Mouse (Mus musculus): ENCODE results near the gene Hmgxb4.
"Not testable (repeated sequence)": the region's sequence is repeated elsewhere in the genome, so short reads cannot be mapped to it uniquely, and the experiment has no call there.

The Hmgxb4 gene

DNA sequence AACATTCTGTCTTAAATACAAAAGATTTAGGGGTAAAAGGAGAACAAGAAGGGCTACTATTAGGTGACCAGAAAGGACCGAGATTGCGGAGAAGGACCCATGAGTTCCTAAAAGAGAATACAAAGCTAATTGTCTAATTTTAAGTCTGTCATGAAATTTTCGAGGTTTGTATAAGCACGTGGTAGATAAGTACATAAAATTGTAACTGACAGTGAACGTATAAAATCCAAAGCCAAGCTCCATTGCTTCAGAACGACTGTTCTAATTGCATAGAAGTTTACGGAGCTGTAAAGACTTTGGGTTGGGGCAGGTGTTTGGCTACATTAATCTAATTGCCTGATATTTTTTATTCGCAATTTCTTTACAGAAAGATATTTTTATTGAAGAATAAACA lies at the start of gene Hmgxb4:
Gene Hmgxb4, plus strand, starts transcription at position 276 of the 394 bp plus-strand sequence.
- peak; percentile 21 for DNase-seq (ENCODE audit: low spot score)

DNA sequence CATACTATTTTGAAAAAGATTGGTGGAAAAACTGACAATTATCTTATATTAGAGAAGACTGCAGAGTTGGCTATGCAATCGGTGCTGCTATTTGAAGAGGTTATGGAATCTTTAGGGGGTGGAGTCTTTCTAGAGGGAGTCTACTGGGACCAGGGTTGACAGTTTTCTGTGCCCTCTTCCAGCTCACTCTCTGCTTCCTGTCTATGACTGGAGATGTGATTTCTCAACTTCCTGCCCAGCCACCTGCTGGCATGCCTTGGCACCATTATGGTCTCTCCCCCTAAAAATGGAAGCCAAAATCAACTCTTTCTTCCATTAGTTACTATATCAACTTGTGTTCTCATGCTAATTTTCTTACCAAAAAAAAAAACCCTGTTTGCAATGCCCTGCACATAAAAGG lies 43.7 kb upstream of the Hmgxb4 start:
- peak; percentile 22 for DNase-seq (ENCODE audit: low spot score)

DNA sequence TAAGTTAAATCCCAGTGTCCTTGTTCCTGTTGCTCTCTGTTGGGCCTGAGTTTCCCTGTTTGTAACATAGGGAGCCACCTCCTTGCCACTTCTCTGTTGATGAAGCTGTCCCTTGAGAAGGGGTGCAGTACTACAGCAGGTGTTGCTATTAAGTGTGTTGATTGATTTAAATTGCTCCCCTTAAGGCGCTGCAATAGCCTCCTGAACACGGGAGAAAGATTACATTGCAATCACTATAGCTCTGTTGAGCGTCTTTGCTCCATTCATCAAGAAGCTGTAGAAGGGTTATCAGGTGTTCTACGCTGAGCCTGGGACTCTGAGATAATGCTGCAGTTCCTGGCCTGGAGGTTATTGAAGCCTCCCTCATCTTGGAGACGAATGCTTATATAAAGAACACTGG lies 29.2 kb upstream of the Hmgxb4 start:
- DNase-seq (ENCODE audit: low spot score) = no peak

DNA sequence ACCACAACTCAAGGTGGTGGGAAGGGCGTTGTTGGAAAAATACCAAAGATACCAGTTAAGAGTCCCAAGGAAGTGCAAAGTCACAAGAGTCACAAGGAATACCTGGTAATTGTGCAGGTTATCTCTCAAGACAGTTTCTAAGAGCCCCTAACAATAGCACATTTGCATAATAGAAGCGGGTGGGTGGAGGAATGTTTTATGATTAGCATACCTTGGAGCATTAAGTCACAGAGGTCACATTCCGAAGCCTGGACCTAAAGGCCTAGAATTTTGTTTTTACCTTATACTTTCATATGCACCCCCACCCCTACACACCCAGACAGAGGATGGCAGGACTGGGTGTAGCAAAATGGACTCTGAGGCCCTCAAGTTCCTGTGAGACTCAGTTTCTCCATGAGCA lies 22.9 kb upstream of the Hmgxb4 start:
- DNase-seq (ENCODE audit: low spot score) = not testable (repeated sequence)

DNA sequence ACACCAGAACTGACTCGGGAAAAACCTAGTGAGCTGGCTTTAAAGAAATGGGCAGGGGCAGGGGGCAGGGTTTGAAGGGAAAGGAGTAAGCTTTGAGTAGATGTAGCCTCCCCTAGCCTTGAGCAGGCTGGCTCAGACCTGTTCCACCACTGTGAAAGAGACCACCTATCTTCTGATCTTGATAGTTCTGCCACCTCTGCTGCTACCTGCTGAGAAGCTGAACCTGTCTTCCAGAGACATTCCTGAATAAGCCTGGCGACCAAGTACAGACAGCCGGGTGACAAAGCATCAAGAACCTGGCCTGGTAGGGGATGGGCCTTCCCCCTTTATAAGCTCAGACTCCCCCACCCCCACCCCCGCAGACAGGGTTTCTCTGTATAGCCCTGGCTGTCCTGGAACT lies 21.5 kb upstream of the Hmgxb4 start:
- no peak for DNase-seq (ENCODE audit: low spot score)

DNA sequence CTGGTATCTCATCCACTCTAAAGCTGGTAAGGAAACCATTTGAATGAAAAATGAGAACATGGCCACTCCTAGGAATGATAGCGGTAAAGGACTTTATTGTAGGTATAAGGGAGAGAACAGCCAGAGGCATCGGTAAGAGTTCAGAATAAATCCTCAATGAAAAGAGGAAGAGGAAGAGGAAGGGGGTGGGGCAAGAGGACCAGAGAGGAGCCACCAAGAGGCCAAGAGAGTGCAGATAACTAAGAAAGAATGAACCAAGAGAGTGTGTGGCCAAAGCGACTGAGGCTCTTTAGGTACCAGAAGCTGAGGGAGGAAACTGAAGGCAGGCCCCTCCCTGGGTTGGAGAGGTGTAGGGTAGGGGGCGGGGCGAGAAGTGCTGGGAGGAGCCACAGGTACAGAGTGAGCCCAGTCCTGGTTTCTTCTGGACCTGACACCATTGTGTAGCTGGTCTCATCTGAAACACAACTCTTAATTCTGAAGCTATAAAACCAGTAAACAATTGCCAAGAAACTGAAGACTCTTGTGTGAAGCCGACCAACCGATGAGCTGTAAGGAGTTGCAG lies 20.8 kb upstream of the Hmgxb4 start:
- no peak for DNase-seq (ENCODE audit: low spot score)

DNA sequence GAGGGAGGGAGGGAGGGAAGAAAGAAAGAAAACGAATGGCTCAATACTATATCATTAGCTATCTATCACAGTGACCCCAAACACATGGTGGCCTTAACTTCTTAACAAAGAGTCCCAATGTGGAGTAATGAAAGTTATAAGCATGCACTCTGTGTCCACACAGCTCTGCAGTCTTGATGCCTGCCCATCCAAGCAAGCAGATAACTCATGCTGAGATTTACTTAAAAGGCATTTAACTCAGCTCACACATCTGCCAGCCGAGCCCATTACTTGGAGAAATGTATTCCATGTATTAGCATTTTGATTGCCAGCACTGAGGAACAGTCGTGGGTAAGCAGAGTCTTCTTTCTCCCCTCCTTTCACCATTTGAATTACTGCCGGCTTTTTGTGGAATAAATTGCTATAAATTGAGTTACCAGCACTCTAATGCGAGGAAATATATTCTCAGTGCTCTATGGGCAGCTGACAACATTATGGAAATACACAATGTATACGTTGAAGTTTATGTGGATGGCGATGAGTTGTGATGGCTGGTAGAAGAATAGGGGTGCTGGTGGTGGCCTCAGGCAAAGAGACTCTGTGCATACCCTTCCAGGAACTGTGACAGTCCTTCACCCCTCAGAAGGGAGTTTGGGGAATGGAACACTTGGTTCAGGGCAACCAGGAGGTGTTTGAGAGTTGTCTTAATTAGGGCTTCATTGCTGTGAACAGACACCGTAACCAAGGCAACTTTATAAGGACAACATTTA lies 19.9 kb upstream of the Hmgxb4 start:
- no peak for DNase-seq (ENCODE audit: low spot score)

DNA sequence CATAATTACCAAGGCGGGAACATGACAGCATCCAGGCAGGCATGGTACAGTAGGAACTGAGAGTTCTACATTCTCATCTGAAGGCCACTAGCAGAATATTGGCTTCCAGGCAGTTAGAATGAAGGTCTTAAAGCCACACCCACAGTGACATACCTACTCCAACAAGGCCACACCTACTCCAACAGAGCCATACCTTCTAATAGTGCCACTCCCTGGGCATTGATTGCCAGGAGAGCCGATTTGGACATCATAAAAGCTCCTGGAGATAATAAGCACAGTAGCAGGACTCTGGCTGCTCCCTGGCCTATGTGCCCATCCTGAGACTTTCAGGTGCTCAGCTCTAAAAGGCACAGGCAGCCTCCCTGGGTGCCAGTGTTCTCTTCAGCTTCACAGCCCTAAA lies 19.3 kb upstream of the Hmgxb4 start:
- DNase-seq (ENCODE audit: low spot score) = no peak

DNA sequence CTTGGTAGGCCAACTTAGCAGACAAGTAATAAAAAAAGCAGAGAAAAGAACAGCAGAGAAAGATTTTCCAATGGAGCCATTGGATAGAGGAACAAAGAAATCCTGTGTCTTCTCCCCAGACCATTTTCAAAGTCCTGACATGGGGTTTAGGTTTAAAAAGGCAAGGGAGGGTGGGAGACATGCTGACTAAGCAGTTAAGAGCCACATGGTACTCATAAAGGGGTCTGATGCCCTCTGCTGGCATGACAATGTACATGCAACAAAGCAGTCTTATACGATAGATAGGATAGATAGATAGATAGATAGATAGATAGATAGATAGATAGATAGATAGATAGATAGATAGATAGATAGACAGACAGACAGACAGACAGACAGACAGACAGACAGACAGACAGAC lies 15.7 kb upstream of the Hmgxb4 start:
- no peak for DNase-seq (ENCODE audit: low spot score)

DNA sequence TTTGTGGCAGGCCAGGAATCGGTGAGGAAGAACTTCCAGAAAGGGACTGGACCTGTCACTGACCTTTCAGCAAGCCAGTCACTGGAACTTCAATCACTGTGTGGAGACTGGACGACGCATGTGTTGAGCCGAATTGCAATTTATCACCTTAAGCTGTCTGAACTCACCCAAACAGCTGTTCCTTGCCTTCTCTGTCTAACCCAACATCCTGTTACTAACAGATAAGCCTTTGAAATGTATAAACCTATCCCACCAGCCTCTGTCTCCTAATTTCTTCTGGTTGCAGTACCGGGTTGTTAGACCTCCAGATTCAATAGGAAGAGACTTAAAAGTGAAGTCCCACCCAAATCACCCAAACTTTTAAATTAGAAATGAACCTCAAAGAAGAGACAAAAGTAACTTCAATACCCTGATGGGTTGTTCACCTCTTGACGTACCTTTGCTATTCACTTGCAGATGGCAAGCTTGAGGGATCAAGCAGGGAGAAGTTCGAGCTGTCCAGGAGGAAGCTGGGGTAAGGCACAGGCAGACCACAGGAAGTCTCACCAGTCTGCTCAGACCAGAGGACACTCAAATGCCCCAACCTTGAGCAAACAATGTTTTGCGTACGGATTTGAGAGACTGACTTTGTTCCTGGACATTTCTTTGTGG lies 13.0 kb upstream of the Hmgxb4 start:
- no peak for DNase-seq (ENCODE audit: low spot score)

DNA sequence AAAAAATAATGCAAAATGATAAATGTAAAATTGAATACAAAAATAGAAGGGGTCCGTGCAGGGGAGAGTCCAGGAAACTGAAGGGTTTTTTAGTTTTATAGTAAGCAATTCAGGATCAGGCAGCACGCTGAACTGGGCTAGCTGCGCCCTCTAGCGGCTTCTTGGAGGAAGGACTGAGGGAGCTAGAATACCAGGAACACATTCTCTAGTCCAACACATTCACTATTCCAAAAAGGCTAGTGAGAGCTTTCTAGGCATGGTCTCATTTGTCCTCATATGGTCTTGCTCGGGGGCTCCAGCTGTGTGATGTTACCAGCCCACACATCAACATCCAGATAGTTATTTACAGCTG lies 12.5 kb upstream of the Hmgxb4 start:
- peak; percentile 75 for DNase-seq (ENCODE audit: low spot score)

DNA sequence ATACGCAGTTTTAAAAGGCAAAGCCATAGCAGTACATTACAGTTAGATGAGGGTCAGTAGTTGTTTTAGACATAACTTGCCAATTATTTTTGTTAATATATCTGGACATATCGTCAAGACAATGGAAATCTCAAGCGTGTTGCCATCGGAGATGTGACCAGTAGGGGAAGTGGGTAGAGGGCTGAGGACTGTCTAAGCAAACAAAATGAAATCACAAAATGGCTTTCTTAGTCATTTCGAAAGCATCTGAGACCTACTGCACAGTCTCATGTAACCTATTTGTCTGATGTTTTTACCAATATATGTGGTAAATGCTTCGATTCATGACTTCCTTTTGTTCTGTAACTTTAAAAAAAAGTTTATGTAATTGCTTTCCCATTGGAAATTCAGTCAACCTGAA lies 11.3 kb upstream of the Hmgxb4 start:
- no peak for DNase-seq (ENCODE audit: low spot score)

DNA sequence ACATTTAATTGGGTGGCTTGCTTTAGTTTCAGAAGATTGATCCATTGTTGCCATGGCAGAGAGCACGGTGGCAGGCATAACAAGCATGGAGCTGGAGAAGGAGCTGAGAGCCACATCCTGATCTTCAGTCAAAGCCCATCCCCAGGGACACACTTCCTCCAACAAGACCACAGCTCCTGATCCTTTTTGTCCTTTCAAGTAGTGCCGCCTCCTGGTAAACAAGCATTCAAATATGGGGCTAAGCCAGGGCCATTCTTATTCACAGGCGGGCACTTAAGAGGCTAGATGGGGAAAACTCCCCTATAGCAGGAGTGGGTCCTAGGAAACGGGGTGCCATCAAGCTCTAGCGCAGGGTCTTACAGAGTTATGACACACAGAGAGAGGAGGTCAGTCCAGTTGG lies 5.7 kb upstream of the Hmgxb4 start:
- no peak for DNase-seq (ENCODE audit: low spot score)

DNA sequence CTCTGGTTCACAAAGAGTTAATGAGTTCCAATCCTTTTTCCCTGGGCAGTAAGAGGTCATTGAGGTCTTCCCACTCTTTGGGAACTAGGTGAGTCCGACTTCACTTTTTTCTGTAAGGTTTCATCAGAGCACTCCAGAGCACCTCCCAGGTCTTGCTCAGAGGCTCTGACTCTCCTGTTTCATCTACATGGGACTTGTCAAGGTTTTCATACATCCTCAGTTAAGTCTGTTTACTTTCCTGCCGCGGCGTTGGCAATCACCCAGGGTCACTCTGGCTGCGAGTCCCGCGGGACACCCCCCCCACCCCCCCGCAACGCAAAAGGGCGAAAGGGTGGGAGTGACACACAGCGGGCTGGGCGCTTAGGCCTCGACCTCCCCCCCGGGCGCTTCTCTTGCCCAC lies 3.1 kb upstream of the Hmgxb4 start:
- no peak for DNase-seq (ENCODE audit: low spot score)

DNA sequence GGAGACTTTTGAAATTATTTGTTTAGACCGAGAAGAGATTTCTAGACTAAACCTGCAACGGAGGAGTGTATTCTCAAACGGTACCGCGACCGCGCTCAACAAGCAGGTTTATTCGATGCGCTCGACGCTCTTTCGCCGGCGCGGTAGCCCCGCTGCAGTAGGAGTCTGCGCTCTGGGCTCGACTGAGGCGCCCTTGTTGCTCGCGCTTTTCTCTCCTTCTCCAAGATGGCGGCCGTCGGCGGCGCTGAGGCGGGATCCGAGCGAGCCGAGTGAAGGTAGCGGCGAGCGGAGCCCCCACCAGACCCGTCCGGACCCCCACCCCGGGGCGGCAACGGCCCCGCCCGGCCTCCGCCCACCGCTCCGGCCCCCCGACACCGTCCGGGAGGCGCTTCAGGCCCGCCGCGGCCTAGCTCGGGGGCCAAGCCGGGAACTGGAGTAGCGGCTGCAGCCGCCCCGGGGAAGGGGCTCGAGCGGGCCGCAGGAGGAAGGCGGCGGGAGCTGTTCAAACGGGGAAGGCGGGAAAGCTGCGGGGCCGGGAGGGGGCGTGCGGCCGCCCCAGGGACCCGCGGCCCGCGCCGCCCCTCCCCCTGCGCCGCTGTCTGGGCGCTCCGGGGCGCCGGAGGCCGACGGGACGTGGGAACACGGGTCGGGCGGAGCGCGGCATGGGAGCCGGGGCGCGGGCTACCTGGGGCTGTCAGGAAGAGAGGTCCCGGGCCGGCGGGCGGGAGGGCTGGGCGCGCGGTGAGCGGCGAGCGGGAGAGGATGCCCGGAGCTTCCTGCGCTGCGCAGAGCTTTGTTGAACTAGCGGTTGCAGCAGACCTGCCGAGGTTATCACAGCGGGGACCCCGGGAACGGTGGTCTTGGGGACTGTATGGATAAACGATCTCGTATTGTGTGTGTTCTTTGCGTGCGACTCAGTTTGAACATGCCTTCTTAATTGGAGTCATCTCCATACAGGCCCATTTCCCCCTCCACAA lies 607 bp downstream of the Hmgxb4 start:
- DNase-seq (ENCODE audit: low spot score) = peak; percentile 91

DNA sequence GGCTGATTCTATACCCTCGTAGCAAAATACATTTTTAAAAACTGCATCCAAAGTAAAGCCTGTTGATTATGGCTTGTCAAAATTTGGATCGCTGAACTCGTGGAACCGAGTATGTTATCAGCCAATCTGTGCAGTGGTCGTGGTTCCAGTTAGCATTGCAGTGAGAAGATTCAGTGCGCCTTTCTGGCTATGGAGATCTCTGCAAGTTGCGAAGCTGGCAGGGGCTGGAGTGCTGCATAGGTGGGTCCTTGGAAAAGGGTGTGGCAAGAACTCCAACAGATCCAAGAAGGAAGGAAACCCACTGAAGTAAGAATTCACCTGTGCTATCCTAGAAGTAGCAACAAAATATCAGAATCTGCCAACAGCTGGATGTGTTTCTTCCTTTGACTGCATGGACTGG lies 1.4 kb downstream of the Hmgxb4 start:
- DNase-seq (ENCODE audit: low spot score) = no peak

DNA sequence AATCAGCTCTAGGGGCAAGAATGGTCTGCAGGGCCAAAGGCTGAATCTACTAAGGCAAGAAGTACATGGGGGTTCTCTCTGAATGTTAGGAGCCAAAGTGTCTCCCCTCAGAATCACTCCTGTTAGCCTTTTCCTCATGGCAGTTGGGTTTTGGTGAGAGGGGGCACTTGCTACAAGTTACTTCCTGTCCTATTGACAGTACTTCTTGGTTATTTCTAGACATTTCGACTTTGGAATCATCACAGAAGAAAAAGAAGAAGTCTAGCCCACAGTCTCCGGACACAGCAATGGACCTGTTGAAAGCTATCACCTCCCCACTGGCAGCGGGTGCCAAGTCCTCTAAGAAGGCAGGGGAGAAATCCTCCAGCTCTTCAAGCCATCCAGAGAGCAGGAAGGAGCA lies 7.3 kb downstream of the Hmgxb4 start:
- DNase-seq (ENCODE audit: low spot score) = no peak

DNA sequence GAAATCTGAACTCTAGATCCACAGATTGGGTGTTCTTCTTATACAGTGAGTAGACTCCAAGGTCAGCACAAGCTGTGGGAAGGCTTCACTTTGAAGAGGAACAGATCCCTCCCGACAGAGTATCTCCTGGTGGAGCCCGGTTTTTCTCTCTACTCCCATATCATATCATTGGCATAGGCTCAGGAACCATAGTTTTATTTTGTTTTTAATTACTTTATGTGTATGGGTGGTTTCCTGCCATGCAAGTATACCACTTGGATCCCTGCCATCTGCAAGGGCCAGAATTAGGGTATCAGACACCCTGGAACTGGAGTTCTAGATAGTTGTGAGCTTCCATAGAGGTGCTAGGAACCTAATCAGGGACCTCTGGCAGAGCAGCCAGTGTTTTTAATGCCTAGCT lies 15.7 kb downstream of the Hmgxb4 start:
- no peak for DNase-seq (ENCODE audit: low spot score)

DNA sequence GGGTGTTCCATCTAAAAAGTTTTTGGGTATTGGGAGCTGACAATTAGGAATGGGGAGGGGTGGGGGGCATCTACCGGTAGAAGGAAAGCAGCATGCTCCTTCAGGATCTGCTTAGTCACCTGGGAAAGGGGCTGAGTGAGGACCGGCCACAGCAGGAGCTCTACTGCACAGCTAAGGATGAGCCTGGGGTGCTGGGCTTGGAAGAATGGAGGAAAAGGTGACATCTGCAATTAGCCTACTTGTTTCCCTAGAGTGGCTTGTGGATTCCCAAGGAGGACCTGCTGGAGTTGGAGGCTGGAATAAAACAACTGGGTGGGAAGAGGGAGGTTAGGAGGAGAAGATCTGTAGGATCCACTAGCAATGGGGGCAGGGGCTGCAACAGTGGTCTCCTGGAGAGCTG lies 20.4 kb downstream of the Hmgxb4 start:
- DNase-seq (ENCODE audit: low spot score) = no peak

DNA sequence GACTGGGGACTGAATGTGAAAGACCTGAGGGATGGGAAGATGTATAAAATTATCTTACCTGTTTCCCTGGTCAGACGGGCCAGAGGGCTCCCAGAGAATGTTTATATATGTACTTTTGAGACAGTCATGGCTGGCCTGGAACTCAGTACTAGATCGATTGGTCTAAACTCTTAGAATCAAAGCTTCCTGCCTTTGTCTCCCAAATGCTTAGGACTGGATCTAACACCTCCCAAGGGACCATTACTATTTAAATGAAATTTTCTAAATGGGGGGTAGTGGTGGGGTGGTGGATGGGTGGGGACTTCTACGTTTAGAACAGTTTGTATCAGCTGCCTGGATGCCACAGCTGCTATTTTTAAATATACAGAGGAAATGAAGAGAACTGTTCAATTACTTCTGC lies 20.8 kb downstream of the Hmgxb4 start:
- DNase-seq (ENCODE audit: low spot score) = no peak

DNA sequence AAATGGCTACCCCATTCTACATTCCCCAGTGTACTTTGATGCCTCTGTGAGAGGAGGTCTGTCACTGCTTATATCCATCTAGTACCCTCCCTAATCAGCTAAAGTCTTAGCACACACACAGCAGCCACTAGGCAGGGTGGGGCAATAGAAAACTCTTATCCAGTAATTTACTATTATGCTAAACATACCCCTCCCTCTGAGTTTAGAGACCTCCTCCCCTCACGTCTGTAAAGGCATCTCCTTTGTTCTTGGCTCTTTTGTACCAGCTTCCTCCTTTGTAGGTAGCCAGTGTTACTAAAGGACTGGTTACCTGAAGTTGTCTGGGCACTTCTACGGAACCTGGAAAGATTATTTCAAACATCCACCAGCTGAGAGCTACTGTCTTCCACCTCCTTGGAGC lies 22.8 kb downstream of the Hmgxb4 start:
- no peak for DNase-seq (ENCODE audit: low spot score)

DNA sequence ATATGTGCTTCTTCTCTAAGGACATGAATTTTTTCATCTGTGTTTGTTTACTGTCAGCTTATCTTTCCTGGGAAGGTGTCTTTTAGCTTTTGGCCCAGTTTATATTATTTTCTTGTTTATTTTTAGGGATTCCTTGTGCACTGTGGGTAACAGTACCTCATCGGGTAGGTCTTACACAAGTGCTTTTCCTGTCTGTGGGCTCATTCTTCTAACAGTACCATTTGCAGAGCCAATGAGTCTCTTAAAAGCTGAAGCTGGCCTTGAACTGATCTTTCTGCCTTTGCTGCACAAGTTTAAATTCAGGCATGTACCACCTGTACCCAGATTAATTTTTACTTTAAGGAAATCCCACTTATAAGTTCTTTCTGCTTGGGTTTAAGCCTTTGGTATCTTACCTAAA lies 23.3 kb downstream of the Hmgxb4 start:
- DNase-seq (ENCODE audit: low spot score) = no peak

Measured in adipocyte (in vitro differentiated cells).